Mouse (Mus musculus) CH12.LX (cell line): ENCODE results near the gene Tia1. TPM values are rescaled to one million over a fixed set of nuclear protein-coding genes. Genes with fewer than 3 reads are reported as not detected.

ENCODE experiments used
- DNase-seq: peaks from one replicate; pipeline ENCODE4 v3.0.0-alpha.2; 2013; ENCODE audit errors: extremely low read depth
- H3K27ac ChIP-seq: 2 replicates; pipeline ENCODE4 v1.5.1; 2012; ENCODE audit warnings: low read depth, mild to moderate bottlenecking, control low read depth, moderate library complexity; ENCODE audit not compliant: insufficient read depth
- H3K27me3 ChIP-seq: replicated peaks from 2 replicates; pipeline ENCODE3; 2012; ENCODE audit warnings: inconsistent platforms
- H3K36me3 ChIP-seq, 2 experiments: replicated peaks in 1 of 2; 2 replicates each; pipeline versions ENCODE3 to v1.6.1; 2012; ENCODE audit warnings: inconsistent platforms in 1 of 2, low read length in 1 of 2, mild to moderate bottlenecking in 1 of 2, mixed read lengths in 1 of 2, moderate library complexity in 1 of 2; ENCODE audit not compliant: control insufficient read depth in 1 of 2, insufficient read depth in 1 of 2
- H3K4me1 ChIP-seq, 2 experiments: 2 replicates each; pipeline ENCODE4 v1.6.1; 2012; ENCODE audit warnings: inconsistent platforms in 1 of 2, moderate library complexity in 1 of 2; ENCODE audit not compliant: insufficient read depth in 2 of 2, control insufficient read depth in 1 of 2
- H3K4me2 ChIP-seq: 2 replicates; pipeline ENCODE4 v1.6.1; 2012; ENCODE audit warnings: low read depth, mild to moderate bottlenecking, control low read depth; ENCODE audit not compliant: poor library complexity, insufficient read depth, severe bottlenecking
- H3K4me3 ChIP-seq, 3 experiments: fragments of 150-350 bp in 1 of 3; sonication (generic) in 1 of 3; replicated peaks in 1 of 3; 2 replicates each; pipeline versions ENCODE3 to v1.5.1; 2011 to 2012; ENCODE audit warnings: low read depth in 2 of 3, low read length in 2 of 3, mild to moderate bottlenecking in 2 of 3, moderate library complexity in 2 of 3, control low read depth in 1 of 3, improper control_type of control experiment in 1 of 3, inconsistent platforms in 1 of 3, mixed read lengths in 1 of 3; ENCODE audit not compliant: poor library complexity in 1 of 3
- H3K79me2 ChIP-seq: replicated peaks from 2 replicates; pipeline ENCODE4 v1.6.1; 2012; ENCODE audit warnings: mild to moderate bottlenecking, moderate library complexity; ENCODE audit not compliant: control insufficient read depth, poor library complexity, insufficient read depth, severe bottlenecking; ENCODE audit errors: extremely low read depth
- H3K9ac ChIP-seq: 2 replicates; pipeline ENCODE4 v1.6.1; 2012; ENCODE audit warnings: low read depth, mild to moderate bottlenecking, control low read depth, moderate library complexity; ENCODE audit not compliant: insufficient read depth
- H3K9me3 ChIP-seq: replicated peaks from 2 replicates; pipeline ENCODE3; 2012; ENCODE audit warnings: low read length, inconsistent platforms, mixed read lengths
- CHD1 ChIP-seq: IDR thresholded peaks from 2 replicates; pipeline ENCODE4 v1.6.1; 2012; ENCODE audit warnings: low read depth, low read length, improper control_type of control experiment, inconsistent platforms
- CHD2 ChIP-seq: IDR thresholded peaks from 2 replicates; pipeline ENCODE4 v1.6.1; 2011; ENCODE audit warnings: low read length, improper control_type of control experiment
- GABPA ChIP-seq: IDR thresholded peaks from 2 replicates; pipeline ENCODE4 v1.6.1; 2012; ENCODE audit warnings: low read depth, low read length, improper control_type of control experiment, inconsistent platforms; ENCODE audit not compliant: insufficient replicate concordance
- MAZ ChIP-seq: IDR thresholded peaks from 2 replicates; pipeline ENCODE4 v1.6.1; 2012; ENCODE audit warnings: low read depth, mild to moderate bottlenecking, inconsistent platforms, low read length, improper control_type of control experiment, moderate library complexity
- MYC ChIP-seq: IDR thresholded peaks from 2 replicates; pipeline ENCODE4 v1.6.1; 2011; ENCODE audit warnings: low read depth, mild to moderate bottlenecking, improper control_type of control experiment, low read length
- NRF1 ChIP-seq: IDR thresholded peaks from 2 replicates; pipeline ENCODE4 v1.6.1; 2014; ENCODE audit warnings: low read depth, mild to moderate bottlenecking, inconsistent platforms, low read length, improper control_type of control experiment, moderate library complexity
- TBP ChIP-seq: conservative IDR thresholded peaks from 2 replicates; pipeline ENCODE4 v1.6.1; 2011; ENCODE audit warnings: low read depth, low read length, improper control_type of control experiment
- UBTF ChIP-seq: IDR thresholded peaks from 2 replicates; pipeline ENCODE4 v1.6.1; 2012; ENCODE audit warnings: low read depth, mild to moderate bottlenecking, inconsistent platforms, low read length, improper control_type of control experiment, moderate library complexity
- ZKSCAN1 ChIP-seq: IDR thresholded peaks from 2 replicates; pipeline ENCODE4 v1.6.1; 2012; ENCODE audit warnings: low read depth, inconsistent platforms, low read length, improper control_type of control experiment, borderline replicate concordance
- ZNF384 ChIP-seq: IDR thresholded peaks from 2 replicates; pipeline ENCODE4 v1.6.1; 2012; ENCODE audit warnings: low read depth, low read length, improper control_type of control experiment, inconsistent platforms
- dilution Hi-C: fragments of 300-500 bp; cut with MboI; formaldehyde crosslinking; loops from 2 replicates; pipeline ENCODE4 v1.14.3; 2020; ENCODE audit warnings: low sequenced_read_pairs; ENCODE audit not compliant: extremely low pct_unique_long_range_greater_than_20kb, extremely low pct_ligation_motif_present
- in situ Hi-C: fragments of 300-500 bp; cut with MboI; formaldehyde crosslinking; loops from 3 replicates; pipeline ENCODE4 v1.14.3; 2019; ENCODE audit warnings: low sequenced_read_pairs, low pct_ligation_motif_present, low pct_unique_long_range_greater_than_20kb, mixed read lengths
- polyA plus RNA-seq: library from polyadenylated mRNA; unstranded; fragments of >175 nt; gene quantifications from 2 replicates; pipeline ENCODE4 v1.2.1, GENCODE M21; 2012; ENCODE audit warnings: low read depth; ENCODE audit not compliant: insufficient read length
- total RNA-seq, 2 experiments: library from RNA; depleted of rRNA; stranded (reverse); fragments of 300-350 nt in 1 of 2; fragments of >200 nt in 1 of 2; gene quantifications; 2 replicates each; pipeline ENCODE4 v1.2.3; 2012 to 2014

The Tia1 gene
- total and polyA plus RNA-seq, 3 experiments: 31.8 to 41.4 (median 34.0) TPM

DNA sequence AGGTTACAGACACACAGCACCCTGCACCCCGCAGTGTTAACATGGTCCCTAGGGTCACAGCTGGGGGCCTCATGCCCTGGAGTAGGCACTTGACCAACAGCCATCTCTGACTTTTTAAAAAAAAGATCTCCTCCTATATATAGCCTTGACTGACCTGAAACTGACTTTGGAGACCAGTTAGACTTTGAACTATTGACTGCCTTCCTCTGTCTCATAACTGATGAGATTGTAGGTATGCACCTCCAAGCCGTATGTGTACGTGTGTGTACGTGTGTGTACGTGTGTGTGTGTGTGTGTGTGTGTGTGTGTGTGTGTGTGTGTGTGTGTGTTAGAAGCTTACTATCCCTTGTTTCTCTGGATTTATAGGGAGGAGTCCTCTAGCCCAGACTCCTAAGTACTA, 77.9 kb downstream of the Tia1 start:
- no peak for DNase-seq
- peaks cover 0 to 4% of the 10 kb centered on the region in 2 experiments for H3K36me3 ChIP-seq
- TF ChIP-seq GABPA: no peak
- TF ChIP-seq NRF1: no peak
- no peak for TF ChIP-seq MAZ
- no peak for TF ChIP-seq CHD2
- TF ChIP-seq UBTF: no peak
- TF ChIP-seq TBP: no peak
- no peak for TF ChIP-seq CHD1
- no peak for TF ChIP-seq ZKSCAN1
- no peak for TF ChIP-seq MYC
- no peak for TF ChIP-seq ZNF384
- no peak overlapping the region for H3K4me2 ChIP-seq
- dilution Hi-C loops (no loop called here), in situ Hi-C loops (no loop called here)
- H3K27me3 ChIP-seq: no peaks in the 10 kb centered on the region
- H3K9me3 ChIP-seq: no peaks in the 10 kb centered on the region
- H3K27ac ChIP-seq: no peak overlapping the region
- H3K9ac ChIP-seq: no peak overlapping the region
- H3K4me1 ChIP-seq: peaks cover 2 to 15% of the 10 kb centered on the region in 2 experiments; a peak in 3 of 4 replicates
- H3K4me3 ChIP-seq: no peak overlapping the region
- H3K79me2 ChIP-seq: no peaks in the 10 kb centered on the region

Other genes starting within 250 kb of the Tia1 start
- not detected in 2 replicates for gene Tgfa, start 209.0 kb upstream of the Tia1 start, total RNA-seq (2012; rRNA removed)
- gene Tgfa, start 209.0 kb upstream of the Tia1 start, total RNA-seq (2014; rRNA removed): not detected in 2 replicates
- gene Tgfa, start 209.0 kb upstream of the Tia1 start, polyA plus RNA-seq: not detected in 2 replicates
- gene Fam136a, start 38.6 kb upstream of the Tia1 start, total RNA-seq (2012; rRNA removed): 152 and 200 TPM in 2 replicates
- 339 and 378 TPM in 2 replicates for gene Fam136a, start 38.6 kb upstream of the Tia1 start, total RNA-seq (2014; rRNA removed)
- gene Fam136a, start 38.6 kb upstream of the Tia1 start, polyA plus RNA-seq: 160 and 179 TPM in 2 replicates
- gene Snrpg, start 32.9 kb upstream of the Tia1 start, total RNA-seq (2012; rRNA removed): 462 and 546 TPM in 2 replicates
- 137 and 146 TPM in 2 replicates for gene Snrpg, start 32.9 kb upstream of the Tia1 start, total RNA-seq (2014; rRNA removed)
- 408 and 446 TPM in 2 replicates for gene Snrpg, start 32.9 kb upstream of the Tia1 start, polyA plus RNA-seq
- 12.8 and 14.1 TPM in 2 replicates for gene Pcyox1, start 7.1 kb upstream of the Tia1 start, total RNA-seq (2012; rRNA removed)
- 10.7 and 12.9 TPM in 2 replicates for gene Pcyox1, start 7.1 kb upstream of the Tia1 start, total RNA-seq (2014; rRNA removed)
- gene Pcyox1, start 7.1 kb upstream of the Tia1 start, polyA plus RNA-seq: 8.7 TPM in 2 replicates
- not detected in 2 replicates for gene Gm44790, start 22.4 kb downstream of the Tia1 start, total RNA-seq (2012; rRNA removed)
- gene Gm44790, start 22.4 kb downstream of the Tia1 start, total RNA-seq (2014; rRNA removed): not detected in 2 replicates
- gene Gm44790, start 22.4 kb downstream of the Tia1 start, polyA plus RNA-seq: not detected in 2 replicates
- gene C87436, start 34.2 kb downstream of the Tia1 start, total RNA-seq (2012; rRNA removed): 5.2 and 7.1 TPM in 2 replicates
- gene C87436, start 34.2 kb downstream of the Tia1 start, total RNA-seq (2014; rRNA removed): 8.1 and 8.6 TPM in 2 replicates
- 8.5 and 8.7 TPM in 2 replicates for gene C87436, start 34.2 kb downstream of the Tia1 start, polyA plus RNA-seq
- 68.9 and 81.2 TPM in 2 replicates for gene Pcbp1, start 122.1 kb downstream of the Tia1 start, total RNA-seq (2012; rRNA removed)
- gene Pcbp1, start 122.1 kb downstream of the Tia1 start, total RNA-seq (2014; rRNA removed): 47.3 and 73.0 TPM in 2 replicates
- 318 and 337 TPM in 2 replicates for gene Pcbp1, start 122.1 kb downstream of the Tia1 start, polyA plus RNA-seq
- gene Asprv1, start 223.9 kb downstream of the Tia1 start, total RNA-seq (2012; rRNA removed): 0.13 TPM in 1 of 2 replicates, not detected in the other
- 0.24 TPM in 1 of 2 replicates, not detected in the other for gene Asprv1, start 223.9 kb downstream of the Tia1 start, total RNA-seq (2014; rRNA removed)
- 0.16 TPM in 1 of 2 replicates, not detected in the other for gene Asprv1, start 223.9 kb downstream of the Tia1 start, polyA plus RNA-seq